Mouse (Mus musculus): ENCODE data around the gene Cdc42bpb.

Cdc42bpb gene

GRCm38 (mm10) chr12:111340692-111341091 lies 36.8 kb downstream of the Cdc42bpb start:
- no peak for DNase-seq (ENCODE audit: low spot score in 2 of 2)

- DNase-seq (ENCODE audit: low spot score in 2 of 2): no peak
Observed at GRCm38 (mm10) chr12:111337864-111338354, 39.6 kb downstream of the Cdc42bpb start.

GRCm38 (mm10) chr12:111333020-111333605 lies 44.4 kb downstream of the Cdc42bpb start:
- DNase-seq (ENCODE audit: low spot score in 2 of 2): no peak

GRCm38 (mm10) chr12:111332443-111332842 lies 45.1 kb downstream of the Cdc42bpb start:
- DNase-seq (ENCODE audit: low spot score in 2 of 2): no peak

GRCm38 (mm10) chr12:111331573-111331972 lies 45.9 kb downstream of the Cdc42bpb start:
- DNase-seq (ENCODE audit: low spot score in 2 of 2): no peak

- no peak for DNase-seq (ENCODE audit: low spot score in 2 of 2)
Observed at GRCm38 (mm10) chr12:111329281-111329680, 48.2 kb downstream of the Cdc42bpb start.

- DNase-seq (ENCODE audit: low spot score in 2 of 2): no peak
Observed at GRCm38 (mm10) chr12:111328360-111328759, 49.2 kb downstream of the Cdc42bpb start.

- DNase-seq (ENCODE audit: low spot score in 2 of 2): no peak
Observed at GRCm38 (mm10) chr12:111325744-111326424, 51.6 kb downstream of the Cdc42bpb start.

- no peak for DNase-seq (ENCODE audit: low spot score in 2 of 2)
Observed at GRCm38 (mm10) chr12:111324949-111325348, 52.6 kb downstream of the Cdc42bpb start.

GRCm38 (mm10) chr12:111324536-111324935 lies 53.0 kb downstream of the Cdc42bpb start:
- DNase-seq (ENCODE audit: low spot score in 2 of 2): no peak

GRCm38 (mm10) chr12:111323423-111323822 lies 54.1 kb downstream of the Cdc42bpb start:
- no peak for DNase-seq (ENCODE audit: low spot score in 2 of 2)

- DNase-seq (ENCODE audit: low spot score in 2 of 2): no peak
Observed at GRCm38 (mm10) chr12:111321832-111322231, 55.7 kb downstream of the Cdc42bpb start.

GRCm38 (mm10) chr12:111320549-111320948 lies 57.0 kb downstream of the Cdc42bpb start:
- no peak for DNase-seq (ENCODE audit: low spot score in 2 of 2)

GRCm38 (mm10) chr12:111317694-111318093 lies 59.8 kb downstream of the Cdc42bpb start:
- DNase-seq (ENCODE audit: low spot score in 2 of 2): no peak

- DNase-seq (ENCODE audit: low spot score in 2 of 2): no peak
Observed at GRCm38 (mm10) chr12:111314273-111314672, 63.2 kb downstream of the Cdc42bpb start.

- DNase-seq (ENCODE audit: low spot score in 2 of 2): no peak
Observed at GRCm38 (mm10) chr12:111311775-111312174, 65.7 kb downstream of the Cdc42bpb start.

GRCm38 (mm10) chr12:111309931-111310330 lies 67.6 kb downstream of the Cdc42bpb start:
- DNase-seq (ENCODE audit: low spot score in 2 of 2): no peak

- no peak for DNase-seq (ENCODE audit: low spot score in 2 of 2)
Observed at GRCm38 (mm10) chr12:111309256-111309655, 68.3 kb downstream of the Cdc42bpb start.

GRCm38 (mm10) chr12:111306821-111307220 lies 70.7 kb downstream of the Cdc42bpb start:
- DNase-seq (ENCODE audit: low spot score in 2 of 2): no peak

- DNase-seq (ENCODE audit: low spot score in 2 of 2): no peak
Observed at GRCm38 (mm10) chr12:111303702-111304337, 73.7 kb downstream of the Cdc42bpb start.

GRCm38 (mm10) chr12:111302018-111302345 lies 75.5 kb downstream of the Cdc42bpb start:
- no peak for DNase-seq (ENCODE audit: low spot score in 2 of 2)

- DNase-seq (ENCODE audit: low spot score in 2 of 2): no peak
Observed at GRCm38 (mm10) chr12:111301322-111302017, 76.0 kb downstream of the Cdc42bpb start.
